Mouse (Mus musculus): ENCODE data around the gene Cpne7. TPM values are rescaled to one million over a fixed set of nuclear protein-coding genes. Genes with fewer than 3 reads are reported as not detected.

Gene Cpne7
- polyA plus RNA-seq, 1 experiment from 2014 or later: 0.14 TPM

GRCm38 (mm10) chr8:123145279-123145678 lies 28.1 kb downstream of the Cpne7 start:
- Histone ChIP-seq H3K4me1 (ENCODE audit: control insufficient read depth in 2 of 2, insufficient read depth in 2 of 2, low read length in 2 of 2) (peaks cover 6 to 9% of the 10 kb centered on the region in 2 experiments; a peak in 1 of 4 replicates), H3K36me3 (ENCODE audit: control insufficient read depth, insufficient read depth, low read length) (no peaks in the 10 kb centered on the region), H3K9me3 (ENCODE audit: control insufficient read depth, low read length) (no peaks in the 10 kb centered on the region), H3K4me2 (ENCODE audit: low read length) (no peak overlapping the region), H3K9ac (ENCODE audit: low read length) (no peak overlapping the region), H3K27ac (replicated peaks in 1 of 2; ENCODE audit: control insufficient read depth in 1 of 2, insufficient read depth in 1 of 2, low read depth in 2 of 2, low read length in 2 of 2) (no peak overlapping the region), H3K4me3 (ENCODE audit: control insufficient read depth in 1 of 2, insufficient read depth in 1 of 2, low read depth in 1 of 2, low read length in 2 of 2) (no peak overlapping the region), H3K27me3 (ENCODE audit: control insufficient read depth, insufficient read depth, low read length) (no peaks in the 10 kb centered on the region)
- WGBS: 51% methylated on average over 6 of the region's 6 CpGs
- no peak for ATAC-seq (ENCODE audit: insufficient number of reproducible peaks, insufficient read depth, low FRiP score, low read depth)

GRCm38 (mm10) chr8:123146390-123146789 lies 29.2 kb downstream of the Cpne7 start:
- WGBS: 81% methylated on average over 7 of the region's 7 CpGs
- H3K9me3 ChIP-seq (ENCODE audit: control insufficient read depth, low read length): no peaks in the 10 kb centered on the region
- peaks cover 6 to 9% of the 10 kb centered on the region in 2 experiments; a peak in 1 of 4 replicates for H3K4me1 ChIP-seq (ENCODE audit: control insufficient read depth in 2 of 2, insufficient read depth in 2 of 2, low read length in 2 of 2)
- ATAC-seq (ENCODE audit: insufficient number of reproducible peaks, insufficient read depth, low FRiP score, low read depth): no peak
- no peak overlapping the region for H3K9ac ChIP-seq (ENCODE audit: low read length)
- no peak overlapping the region for H3K27ac ChIP-seq (replicated peaks in 1 of 2; ENCODE audit: control insufficient read depth in 1 of 2, insufficient read depth in 1 of 2, low read depth in 2 of 2, low read length in 2 of 2)
- no peak overlapping the region for H3K4me3 ChIP-seq (ENCODE audit: control insufficient read depth in 1 of 2, insufficient read depth in 1 of 2, low read depth in 1 of 2, low read length in 2 of 2)
- no peak overlapping the region for H3K4me2 ChIP-seq (ENCODE audit: low read length)
- no peaks in the 10 kb centered on the region for H3K27me3 ChIP-seq (ENCODE audit: control insufficient read depth, insufficient read depth, low read length)
- H3K36me3 ChIP-seq (ENCODE audit: control insufficient read depth, insufficient read depth, low read length): no peaks in the 10 kb centered on the region

GRCm38 (mm10) chr8:123150737-123151171 lies 33.6 kb downstream of the Cpne7 start:
- 52% methylated on average over 9 of the region's 9 CpGs for WGBS
- Histone ChIP-seq H3K9me3 (ENCODE audit: control insufficient read depth, low read length) (no peaks in the 10 kb centered on the region), H3K4me3 (ENCODE audit: control insufficient read depth in 1 of 2, insufficient read depth in 1 of 2, low read depth in 1 of 2, low read length in 2 of 2) (no peak overlapping the region), H3K27ac (replicated peaks in 1 of 2; ENCODE audit: control insufficient read depth in 1 of 2, insufficient read depth in 1 of 2, low read depth in 2 of 2, low read length in 2 of 2) (peak overlapping the region; percentile 55 to 67; a peak in 3 of 4 replicates), H3K9ac (ENCODE audit: low read length) (no peak overlapping the region), H3K27me3 (ENCODE audit: control insufficient read depth, insufficient read depth, low read length) (no peaks in the 10 kb centered on the region), H3K4me2 (ENCODE audit: low read length) (no peak overlapping the region), H3K36me3 (ENCODE audit: control insufficient read depth, insufficient read depth, low read length) (no peaks in the 10 kb centered on the region), H3K4me1 (ENCODE audit: control insufficient read depth in 2 of 2, insufficient read depth in 2 of 2, low read length in 2 of 2) (peaks cover under 1 to 1% of the 10 kb centered on the region in 2 experiments)
- peak; percentile 45; the same call in 1 of the 2 replicates for ATAC-seq (ENCODE audit: insufficient number of reproducible peaks, insufficient read depth, low FRiP score, low read depth)

GRCm38 (mm10) chr8:123155177-123155576 lies 38.0 kb downstream of the Cpne7 start:
- no peak overlapping the region for H3K4me2 ChIP-seq (ENCODE audit: low read length)
- no peaks in the 10 kb centered on the region for H3K36me3 ChIP-seq (ENCODE audit: control insufficient read depth, insufficient read depth, low read length)
- peaks cover 24 to 25% of the 10 kb centered on the region in 2 experiments for H3K4me1 ChIP-seq (ENCODE audit: control insufficient read depth in 2 of 2, insufficient read depth in 2 of 2, low read length in 2 of 2)
- no peaks in the 10 kb centered on the region for H3K9me3 ChIP-seq (ENCODE audit: control insufficient read depth, low read length)
- no peak overlapping the region for H3K4me3 ChIP-seq (ENCODE audit: control insufficient read depth in 1 of 2, insufficient read depth in 1 of 2, low read depth in 1 of 2, low read length in 2 of 2)
- H3K27me3 ChIP-seq (ENCODE audit: control insufficient read depth, insufficient read depth, low read length): no peaks in the 10 kb centered on the region
- no peak for ATAC-seq (ENCODE audit: insufficient number of reproducible peaks, insufficient read depth, low FRiP score, low read depth)
- 72% methylated on average over 5 of the region's 5 CpGs for WGBS
- H3K9ac ChIP-seq (ENCODE audit: low read length): no peak overlapping the region
- H3K27ac ChIP-seq (replicated peaks in 1 of 2; ENCODE audit: control insufficient read depth in 1 of 2, insufficient read depth in 1 of 2, low read depth in 2 of 2, low read length in 2 of 2): no peak overlapping the region

GRCm38 (mm10) chr8:123156070-123156773 lies 39.0 kb downstream of the Cpne7 start:
- Histone ChIP-seq H3K36me3 (ENCODE audit: control insufficient read depth, insufficient read depth, low read length) (no peaks in the 10 kb centered on the region), H3K4me2 (ENCODE audit: low read length) (no peak overlapping the region), H3K9ac (ENCODE audit: low read length) (peak overlapping the region; percentile 22; the same call in 1 of the 2 replicates), H3K27ac (replicated peaks in 1 of 2; ENCODE audit: control insufficient read depth in 1 of 2, insufficient read depth in 1 of 2, low read depth in 2 of 2, low read length in 2 of 2) (no peak overlapping the region), H3K27me3 (ENCODE audit: control insufficient read depth, insufficient read depth, low read length) (no peaks in the 10 kb centered on the region), H3K4me1 (ENCODE audit: control insufficient read depth in 2 of 2, insufficient read depth in 2 of 2, low read length in 2 of 2) (peaks cover 24 to 25% of the 10 kb centered on the region in 2 experiments), H3K4me3 (ENCODE audit: control insufficient read depth in 1 of 2, insufficient read depth in 1 of 2, low read depth in 1 of 2, low read length in 2 of 2) (no peak overlapping the region), H3K9me3 (ENCODE audit: control insufficient read depth, low read length) (no peaks in the 10 kb centered on the region)
- WGBS: 40% methylated on average over 9 of the region's 9 CpGs
- ATAC-seq (ENCODE audit: insufficient number of reproducible peaks, insufficient read depth, low FRiP score, low read depth): no peak

- Histone ChIP-seq H3K27me3 (ENCODE audit: control insufficient read depth, insufficient read depth, low read length) (no peaks in the 10 kb centered on the region), H3K27ac (replicated peaks in 1 of 2; ENCODE audit: control insufficient read depth in 1 of 2, insufficient read depth in 1 of 2, low read depth in 2 of 2, low read length in 2 of 2) (peak within 1 kb of the TSS; percentile 14 to 38), H3K9me3 (ENCODE audit: control insufficient read depth, low read length) (no peaks in the 10 kb centered on the region), H3K4me2 (ENCODE audit: low read length) (peak within 1 kb of the TSS; percentile 50), H3K36me3 (ENCODE audit: control insufficient read depth, insufficient read depth, low read length) (no peaks in the 10 kb centered on the region), H3K4me1 (ENCODE audit: control insufficient read depth in 2 of 2, insufficient read depth in 2 of 2, low read length in 2 of 2) (peaks cover 24 to 25% of the 10 kb centered on the region in 2 experiments), H3K4me3 (ENCODE audit: control insufficient read depth in 1 of 2, insufficient read depth in 1 of 2, low read depth in 1 of 2, low read length in 2 of 2) (peak within 1 kb of the TSS; percentile 14 to 23; a peak in 2 of 4 replicates), H3K9ac (ENCODE audit: low read length) (peak within 1 kb of the TSS; percentile 21; the same call in 1 of the 2 replicates)
- no peak for ATAC-seq (ENCODE audit: insufficient number of reproducible peaks, insufficient read depth, low FRiP score, low read depth)
- WGBS: 36% methylated on average over 13 of the region's 13 CpGs
Measured at GRCm38 (mm10) chr8:123157888-123158465, 40.8 kb downstream of the Cpne7 start, which contains the start of gene Sult5a1. Gene Sult5a1, minus strand, starts transcription at chr8:123158315.

- H3K4me3 ChIP-seq (ENCODE audit: control insufficient read depth in 1 of 2, insufficient read depth in 1 of 2, low read depth in 1 of 2, low read length in 2 of 2): no peak overlapping the region
- ATAC-seq (ENCODE audit: insufficient number of reproducible peaks, insufficient read depth, low FRiP score, low read depth): 0 out of 2 replicates have a peak, but pooled peaks have one; percentile 17
- no peaks in the 10 kb centered on the region for H3K36me3 ChIP-seq (ENCODE audit: control insufficient read depth, insufficient read depth, low read length)
- no peak overlapping the region for H3K27ac ChIP-seq (replicated peaks in 1 of 2; ENCODE audit: control insufficient read depth in 1 of 2, insufficient read depth in 1 of 2, low read depth in 2 of 2, low read length in 2 of 2)
- WGBS: 74% methylated on average over 3 of the region's 3 CpGs
- no peaks in the 10 kb centered on the region for H3K27me3 ChIP-seq (ENCODE audit: control insufficient read depth, insufficient read depth, low read length)
- H3K9ac ChIP-seq (ENCODE audit: low read length): no peak overlapping the region
- H3K4me1 ChIP-seq (ENCODE audit: control insufficient read depth in 2 of 2, insufficient read depth in 2 of 2, low read length in 2 of 2): peaks cover 0 to 8% of the 10 kb centered on the region in 2 experiments; a peak in 3 of 4 replicates
- no peak overlapping the region for H3K4me2 ChIP-seq (ENCODE audit: low read length)
- peaks cover 3% of the 10 kb centered on the region; the same call in 1 of the 2 replicates for H3K9me3 ChIP-seq (ENCODE audit: control insufficient read depth, low read length)
Measured at GRCm38 (mm10) chr8:123181391-123181790, 64.2 kb downstream of the Cpne7 start.

Measured in heart, embryonic 14.5 days (tissue).